Mouse (Mus musculus): ENCODE measurements around the gene Tox3. TPM values are rescaled to one million over a fixed set of nuclear protein-coding genes. Genes with fewer than 3 reads are reported as not detected.

The Tox3 gene
- total RNA-seq, 2 experiments from 2014 or later: 0.33 to 0.40 TPM

- intact Hi-C loops (cut with DNase I; ENCODE audit: low total_unique reads): no loop called here
- no peak for DNase-seq
Measured at GRCm38 (mm10) chr8:90246357-90246756, 101.8 kb downstream of the Tox3 start.

- no peak for DNase-seq
- intact Hi-C loops (cut with DNase I; ENCODE audit: low total_unique reads): no loop called here
Measured at GRCm38 (mm10) chr8:90245828-90246227, 102.3 kb downstream of the Tox3 start.

GRCm38 (mm10) chr8:90245187-90245586, 103.0 kb downstream of the Tox3 start:
- intact Hi-C loops (cut with DNase I; ENCODE audit: low total_unique reads): no loop called here
- no peak for DNase-seq

- DNase-seq: peak; percentile 8
- intact Hi-C loops (cut with DNase I; ENCODE audit: low total_unique reads): no loop called here
Measured at GRCm38 (mm10) chr8:90244458-90245145, 103.5 kb downstream of the Tox3 start.

- no peak for DNase-seq
- intact Hi-C loops (cut with DNase I; ENCODE audit: low total_unique reads): no loop called here
Measured at GRCm38 (mm10) chr8:90243957-90244356, 104.2 kb downstream of the Tox3 start.

- intact Hi-C loops (cut with DNase I; ENCODE audit: low total_unique reads): no loop called here
- DNase-seq: no peak
Measured at GRCm38 (mm10) chr8:90242351-90242750, 105.8 kb downstream of the Tox3 start.

- intact Hi-C loops (cut with DNase I; ENCODE audit: low total_unique reads): no loop called here
- no peak for DNase-seq
Measured at GRCm38 (mm10) chr8:90241461-90241860, 106.7 kb downstream of the Tox3 start.

GRCm38 (mm10) chr8:90232501-90232900, 115.6 kb downstream of the Tox3 start:
- intact Hi-C loops (cut with DNase I; ENCODE audit: low total_unique reads): loop anchor here (5.0 kb wide), 1 partner anchor 90 kb away; no protein-coding TSS in a partner anchor
- DNase-seq: no peak

- intact Hi-C loops (cut with DNase I; ENCODE audit: low total_unique reads): no loop called here
- no peak for DNase-seq
Measured at GRCm38 (mm10) chr8:90224172-90224571, 124.0 kb downstream of the Tox3 start.

- intact Hi-C loops (cut with DNase I; ENCODE audit: low total_unique reads): no loop called here
- DNase-seq: no peak
Measured at GRCm38 (mm10) chr8:90209105-90210037, 138.8 kb downstream of the Tox3 start.
